Mouse (Mus musculus) neural tube, embryonic 11.5 days (tissue): ENCODE measurements around the gene Kcnj3. TPM values are rescaled to one million over a fixed set of nuclear protein-coding genes. Genes with fewer than 3 reads are reported as not detected.

Experiments
- ATAC-seq: fragments of 200-750 bp; cut with Nextera tagmentation; 2 replicates; pipeline ENCODE4 v1.8.0; 2017; ENCODE audit warnings: moderate number of reproducible peaks, mild to moderate bottlenecking, moderate TSS enrichment, moderate library complexity; ENCODE audit not compliant: insufficient read depth, low FRiP score, low TSS enrichment
- DNase-seq: peaks from one replicate; pipeline ENCODE4 v3.0.0-alpha.2; 2015; ENCODE audit warnings: low spot score
- H3K27ac ChIP-seq: fragments of 300-500 bp; sonication (generic); 2 replicates; pipeline ENCODE4 v1.5.1; 2014; ENCODE audit warnings: low read depth, mild to moderate bottlenecking, low read length
- H3K27me3 ChIP-seq: fragments of 300-500 bp; sonication (generic); 2 replicates; pipeline ENCODE4 v1.6.1; 2014; ENCODE audit warnings: mild to moderate bottlenecking, low read length, mixed read lengths; ENCODE audit not compliant: control insufficient read depth, insufficient read depth
- H3K36me3 ChIP-seq: fragments of 300-500 bp; sonication (generic); 2 replicates; pipeline ENCODE4 v1.6.1; 2014; ENCODE audit warnings: mild to moderate bottlenecking, low read length, moderate library complexity, mixed read lengths; ENCODE audit not compliant: control insufficient read depth, insufficient read depth
- H3K4me1 ChIP-seq: fragments of 300-500 bp; sonication (generic); 2 replicates; pipeline ENCODE4 v1.6.1; 2014; ENCODE audit warnings: low read length, mixed read lengths; ENCODE audit not compliant: control insufficient read depth, insufficient read depth
- H3K4me2 ChIP-seq: fragments of 300-500 bp; sonication (generic); 2 replicates; pipeline ENCODE4 v1.6.1; 2014; ENCODE audit warnings: low read depth, mild to moderate bottlenecking, moderate library complexity
- H3K4me3 ChIP-seq: fragments of 300-500 bp; sonication (generic); 2 replicates; pipeline ENCODE4 v1.5.1; 2014; ENCODE audit warnings: low read depth, low read length
- H3K9ac ChIP-seq: fragments of 300-500 bp; sonication (generic); 2 replicates; pipeline ENCODE4 v1.6.1; 2014; ENCODE audit warnings: mild to moderate bottlenecking, low read length
- H3K9me3 ChIP-seq: fragments of 300-500 bp; sonication (generic); 2 replicates; pipeline ENCODE4 v1.6.1; 2016; ENCODE audit warnings: low read length; ENCODE audit not compliant: control insufficient read depth
- WGBS: fragments of 180-500 bp; shearing (Covaris S2); extraction: QIAGEN DNeasy Blood & Tissue Kit; methylation state at CpG from one replicate; pipeline ENCODE4 v1.1.7; 2014; 5-methylcytosine and 5-hydroxymethylcytosine counted together
- polyA plus RNA-seq: library from polyadenylated mRNA; unstranded; fragments of >200 nt; fragmentation: Nextera tagmentation; extraction: Ambion mirVana; gene quantifications from 2 replicates; pipeline ENCODE4 v1.2.1, GENCODE M21; 2014

The Kcnj3 gene
- polyA plus RNA-seq, 1 experiment from 2014 or later = 0.20 TPM

DNA sequence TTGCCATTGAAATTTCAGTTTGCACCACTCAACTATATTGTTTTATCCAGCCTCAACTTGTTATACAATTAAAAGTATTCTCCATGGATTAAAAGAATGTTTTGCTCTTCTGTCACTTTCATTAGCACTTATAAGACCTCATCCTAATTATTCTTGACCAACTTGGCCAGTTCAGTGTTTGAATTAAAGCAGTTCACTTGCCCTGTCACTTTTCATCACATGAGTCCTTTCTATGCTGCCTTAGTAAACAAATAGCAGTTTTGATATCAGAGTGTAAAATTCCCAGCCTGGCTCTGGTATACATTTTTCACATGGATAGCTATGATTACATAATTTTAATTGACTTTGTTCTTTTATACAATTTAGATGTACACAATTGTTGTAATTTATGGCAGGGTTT, 3.4 kb downstream of the Kcnj3 start:
- H3K36me3 ChIP-seq = no peaks in the 10 kb centered on the region
- H3K4me1 ChIP-seq = peaks cover 3% of the 10 kb centered on the region; the same call in 1 of the 2 replicates
- H3K4me2 ChIP-seq = no peak overlapping the region
- H3K9ac ChIP-seq = no peak overlapping the region
- ATAC-seq (no peak), DNase-seq (no peak)
- H3K9me3 ChIP-seq = no peaks in the 10 kb centered on the region
- no peak overlapping the region for H3K4me3 ChIP-seq
- peaks cover 14% of the 10 kb centered on the region for H3K27me3 ChIP-seq
- H3K27ac ChIP-seq = no peak overlapping the region

DNA sequence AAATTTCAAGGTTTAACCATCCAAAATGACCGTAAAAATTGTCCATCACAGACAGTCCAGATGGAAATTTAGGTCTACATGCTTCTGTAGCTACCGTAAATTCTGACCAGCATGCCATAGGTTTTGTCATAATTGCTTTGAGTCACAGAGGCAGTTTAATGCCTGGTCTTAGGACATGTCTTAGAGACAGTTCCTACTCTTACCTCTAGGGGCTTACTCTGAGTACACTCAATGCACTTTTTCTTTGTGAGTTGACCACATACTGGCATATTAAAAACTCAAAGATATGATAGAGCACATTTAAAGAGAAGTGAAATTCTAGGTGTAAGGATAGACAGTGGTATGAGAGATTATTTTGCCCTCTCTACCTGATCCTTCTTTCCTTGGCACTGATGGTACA, 6.2 kb downstream of the Kcnj3 start:
- H3K27me3 ChIP-seq = peaks cover 9% of the 10 kb centered on the region
- no peaks in the 10 kb centered on the region for H3K4me1 ChIP-seq
- 90% methylated on average over 2 of the region's 2 CpGs for WGBS
- H3K4me3 ChIP-seq = no peak overlapping the region
- no peak overlapping the region for H3K9ac ChIP-seq
- no peak overlapping the region for H3K27ac ChIP-seq
- DNase-seq = no peak
- H3K4me2 ChIP-seq = no peak overlapping the region
- H3K9me3 ChIP-seq = no peaks in the 10 kb centered on the region
- H3K36me3 ChIP-seq = no peaks in the 10 kb centered on the region
- 0 out of 2 replicates have a peak, but pooled peaks have one; percentile 17 for ATAC-seq

DNA sequence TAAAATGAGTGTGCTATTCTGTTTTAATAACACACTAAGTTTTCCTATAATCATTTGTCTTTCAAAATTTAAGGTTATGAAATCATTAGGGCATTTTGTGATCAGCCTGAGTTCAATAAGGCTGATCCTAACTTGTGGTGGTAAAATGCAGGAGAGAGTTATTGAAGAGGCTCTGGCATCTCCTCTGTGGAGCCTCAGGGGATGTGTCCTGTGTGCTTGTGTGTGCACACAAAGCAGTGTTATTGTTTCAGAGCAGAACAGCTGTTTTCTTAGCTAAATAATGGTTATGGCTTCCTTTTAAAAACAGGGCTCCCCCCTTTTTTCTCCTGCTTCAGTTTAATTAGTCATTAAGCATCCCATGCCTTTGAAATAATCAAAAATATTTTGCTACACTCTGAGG, 11.5 kb downstream of the Kcnj3 start:
- H3K4me2 ChIP-seq = no peak overlapping the region
- no peaks in the 10 kb centered on the region for H3K36me3 ChIP-seq
- no peaks in the 10 kb centered on the region for H3K9me3 ChIP-seq
- H3K9ac ChIP-seq = no peak overlapping the region
- H3K4me1 ChIP-seq = no peaks in the 10 kb centered on the region
- H3K27ac ChIP-seq = no peak overlapping the region
- no peaks in the 10 kb centered on the region for H3K27me3 ChIP-seq
- no peak overlapping the region for H3K4me3 ChIP-seq
- ATAC-seq = no peak
- DNase-seq = no peak

DNA sequence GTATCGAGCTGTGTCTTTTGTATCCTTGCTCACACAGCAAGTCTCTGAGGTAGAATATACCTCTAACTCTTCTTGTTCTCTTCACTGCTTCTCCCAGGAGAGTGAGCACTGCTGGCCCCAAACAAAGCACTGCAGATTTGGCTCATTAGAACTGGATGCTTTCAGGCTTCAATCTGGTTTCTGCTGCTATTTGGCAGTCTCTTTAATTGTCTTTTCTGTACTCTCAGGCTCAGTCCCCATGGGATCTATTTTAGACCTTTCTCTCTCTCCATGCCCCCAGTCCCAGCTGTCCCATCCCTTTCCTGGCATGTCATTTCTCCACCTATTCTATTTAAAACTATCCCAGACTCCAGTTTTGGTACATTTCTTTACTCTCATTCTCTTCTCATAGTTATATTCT, 15.0 kb downstream of the Kcnj3 start:
- Histone ChIP-seq H3K27me3 (no peaks in the 10 kb centered on the region), H3K9me3 (no peaks in the 10 kb centered on the region), H3K4me2 (no peak overlapping the region), H3K27ac (no peak overlapping the region), H3K36me3 (no peaks in the 10 kb centered on the region), H3K4me1 (no peaks in the 10 kb centered on the region), H3K9ac (no peak overlapping the region), H3K4me3 (no peak overlapping the region)
- no peak for ATAC-seq
- whole genome bisulfite sequencing = 65% methylated on average over 1 of the region's 1 CpGs
- no peak for DNase-seq

DNA sequence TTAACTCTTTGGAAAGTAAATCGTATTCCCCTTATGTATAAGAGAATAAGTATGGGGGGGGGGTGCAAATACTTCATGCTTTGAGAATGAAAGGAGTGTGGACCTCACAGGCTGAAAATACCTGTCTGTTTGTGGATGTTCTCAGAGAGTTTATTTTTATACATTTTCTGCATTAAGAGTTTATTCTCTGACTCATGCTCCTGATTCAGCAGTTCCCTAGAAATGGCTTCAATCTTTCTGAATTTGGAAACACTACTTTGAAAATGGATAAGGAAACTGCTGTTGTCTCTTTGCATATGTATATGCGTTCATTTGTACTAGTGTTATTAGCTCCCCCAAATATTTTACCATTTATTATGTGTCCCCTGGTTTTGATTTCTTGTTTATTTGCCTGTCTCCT, 23.4 kb downstream of the Kcnj3 start:
- WGBS = 88% methylated on average over 2 of the region's 2 CpGs
- Histone ChIP-seq H3K4me2 (no peak overlapping the region), H3K36me3 (no peaks in the 10 kb centered on the region), H3K4me1 (no peaks in the 10 kb centered on the region), H3K27me3 (no peaks in the 10 kb centered on the region), H3K4me3 (no peak overlapping the region), H3K9ac (no peak overlapping the region), H3K9me3 (no peaks in the 10 kb centered on the region), H3K27ac (no peak overlapping the region)
- ATAC-seq (no peak), DNase-seq (no peak)

DNA sequence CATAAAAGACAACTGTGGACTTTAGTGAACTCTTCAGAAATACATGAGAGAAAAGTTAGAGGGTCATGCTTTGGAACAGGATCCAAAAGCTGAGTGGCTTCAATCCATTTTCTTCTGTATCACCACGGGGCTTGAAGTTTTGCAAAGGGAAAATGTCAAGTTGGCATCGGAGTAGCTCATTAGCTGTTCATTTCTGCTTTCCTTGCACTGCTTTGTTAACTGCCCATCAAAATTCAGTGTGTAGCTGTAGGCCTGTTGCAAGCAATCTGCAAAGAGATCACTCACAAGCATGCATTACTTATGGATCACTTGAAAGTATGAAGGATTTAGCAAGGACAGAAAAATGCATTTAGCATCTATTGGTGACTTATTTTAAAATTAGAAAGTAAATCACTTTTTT, 33.4 kb downstream of the Kcnj3 start:
- no peak overlapping the region for H3K4me3 ChIP-seq
- H3K4me1 ChIP-seq = no peaks in the 10 kb centered on the region
- 76% methylated on average over 2 of the region's 2 CpGs for WGBS
- no peaks in the 10 kb centered on the region for H3K27me3 ChIP-seq
- H3K4me2 ChIP-seq = no peak overlapping the region
- no peak overlapping the region for H3K9ac ChIP-seq
- ATAC-seq (no peak), DNase-seq (no peak)
- no peaks in the 10 kb centered on the region for H3K9me3 ChIP-seq
- H3K27ac ChIP-seq = no peak overlapping the region
- H3K36me3 ChIP-seq = no peaks in the 10 kb centered on the region

DNA sequence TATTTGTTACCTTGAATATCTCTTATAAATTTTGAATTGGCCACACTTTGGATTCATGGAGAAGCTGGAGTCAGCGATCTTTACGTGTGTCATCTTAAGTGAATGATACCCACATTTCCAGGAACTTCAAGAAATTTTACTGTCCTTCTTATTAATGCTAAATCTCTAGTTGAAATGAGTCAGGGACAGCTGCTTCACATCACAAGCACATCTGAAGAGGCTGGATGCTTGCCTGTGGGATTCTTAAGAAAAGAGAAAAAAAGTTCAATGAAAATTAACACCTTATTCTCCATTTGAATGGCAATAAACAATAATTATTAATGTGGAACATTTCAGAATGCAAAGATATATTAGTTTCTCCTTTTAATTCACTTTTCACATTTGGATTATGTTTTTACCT, 34.2 kb downstream of the Kcnj3 start:
- Histone ChIP-seq H3K4me3 (no peak overlapping the region), H3K9me3 (no peaks in the 10 kb centered on the region), H3K27ac (no peak overlapping the region), H3K4me2 (no peak overlapping the region), H3K27me3 (no peaks in the 10 kb centered on the region), H3K9ac (no peak overlapping the region), H3K36me3 (no peaks in the 10 kb centered on the region), H3K4me1 (no peaks in the 10 kb centered on the region)
- WGBS = 91% methylated on average over 2 of the region's 2 CpGs
- no peak for ATAC-seq
- DNase-seq = no peak

DNA sequence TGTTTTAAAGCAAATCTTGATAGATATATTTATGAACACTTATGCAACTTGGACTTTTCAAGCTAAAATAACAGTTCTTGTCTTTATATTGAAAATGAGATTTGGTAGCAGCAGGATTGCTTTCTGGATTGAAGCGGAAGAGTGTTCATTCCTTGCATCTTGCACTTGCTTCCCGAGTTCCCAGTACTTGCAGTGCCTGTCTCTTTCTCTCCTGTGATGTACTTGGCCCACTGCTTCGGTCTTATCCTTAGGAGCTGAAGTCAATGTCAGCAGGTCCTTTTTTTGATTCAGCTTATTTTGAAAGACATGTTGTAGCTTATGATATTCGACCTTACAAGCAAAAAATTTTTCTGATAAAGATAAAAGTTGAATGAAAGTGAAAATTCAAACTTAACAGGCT, 43.7 kb downstream of the Kcnj3 start:
- Histone ChIP-seq H3K27ac (no peak overlapping the region), H3K36me3 (no peaks in the 10 kb centered on the region), H3K27me3 (no peaks in the 10 kb centered on the region), H3K4me2 (no peak overlapping the region), H3K9ac (no peak overlapping the region), H3K4me3 (no peak overlapping the region), H3K9me3 (no peaks in the 10 kb centered on the region), H3K4me1 (no peaks in the 10 kb centered on the region)
- DNase-seq (no peak), ATAC-seq (no peak)
- WGBS = 80% methylated on average over 4 of the region's 4 CpGs

DNA sequence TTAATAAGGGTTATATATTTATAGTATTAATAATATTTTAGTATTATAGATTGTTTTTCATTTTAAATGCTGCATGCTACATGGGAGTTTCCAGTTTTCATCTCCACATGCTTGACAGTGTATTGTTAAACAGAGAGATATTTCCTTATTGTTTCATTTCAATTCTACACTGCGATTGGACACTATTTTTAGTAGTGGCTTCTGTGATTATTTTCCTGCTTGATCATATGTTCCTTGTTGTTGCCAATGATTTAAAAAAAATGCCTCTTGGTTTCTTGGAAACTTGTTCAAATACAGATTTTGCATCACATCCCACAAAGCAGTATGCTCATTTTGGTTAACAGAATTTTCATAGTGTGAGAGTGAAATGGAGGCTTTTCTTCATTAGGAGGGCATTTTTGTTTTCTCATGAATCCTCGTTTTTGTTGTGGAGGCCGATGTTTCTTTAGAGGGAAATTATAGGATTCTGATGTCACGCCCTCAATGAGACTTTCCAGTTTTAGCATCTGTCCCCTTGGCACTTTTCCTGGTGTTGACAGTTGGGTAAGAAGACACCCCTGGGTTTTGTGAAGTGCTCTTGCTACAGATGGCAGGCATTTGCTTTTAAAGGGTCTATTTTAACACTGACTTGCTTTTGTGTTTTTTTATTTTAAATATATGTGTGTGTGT, 44.3 kb downstream of the Kcnj3 start:
- H3K4me2 ChIP-seq = no peak overlapping the region

More for the DNA sequence above, 44.3 kb downstream of the Kcnj3 start:
- 82% methylated on average over 4 of the region's 4 CpGs for WGBS
- no peak overlapping the region for H3K9ac ChIP-seq
- H3K36me3 ChIP-seq = no peaks in the 10 kb centered on the region
- DNase-seq (no peak), ATAC-seq (no peak)
- H3K4me3 ChIP-seq = no peak overlapping the region
- H3K4me1 ChIP-seq = no peaks in the 10 kb centered on the region
- no peak overlapping the region for H3K27ac ChIP-seq
- H3K9me3 ChIP-seq = no peaks in the 10 kb centered on the region
- H3K27me3 ChIP-seq = no peaks in the 10 kb centered on the region
